Mouse (Mus musculus) lung, embryonic 16.5 days (tissue): ENCODE data around the gene B4galt4. TPM values are rescaled to one million over a fixed set of nuclear protein-coding genes. Genes with fewer than 3 reads are reported as not detected.
A peak's percentile ranks its signal among the peaks of the same experiment; 100 is the strongest.

Source experiments
- ATAC-seq: fragments of 200-750 bp; cut with Nextera tagmentation; 2 replicates; pipeline ENCODE4 v1.8.0; 2017; ENCODE audit warnings: low read depth, mild to moderate bottlenecking, moderate library complexity
- H3K27ac ChIP-seq: fragments of 300-500 bp; sonication (generic); 2 replicates; pipeline ENCODE4 v1.5.1; 2014; ENCODE audit warnings: mild to moderate bottlenecking, control low read depth, low read length
- H3K27me3 ChIP-seq: fragments of 300-500 bp; sonication (generic); 2 replicates; pipeline ENCODE4 v1.6.1; 2014; ENCODE audit warnings: low read depth, low read length, mixed read lengths; ENCODE audit not compliant: control insufficient read depth, insufficient read depth
- H3K36me3 ChIP-seq: fragments of 300-500 bp; sonication (generic); 2 replicates; pipeline ENCODE4 v1.6.1; 2014; ENCODE audit warnings: low read length; ENCODE audit not compliant: control insufficient read depth, insufficient read depth
- H3K4me1 ChIP-seq: fragments of 300-500 bp; sonication (generic); replicated peaks from 2 replicates; pipeline ENCODE4 v1.6.1; 2014; ENCODE audit warnings: low read length, mixed read lengths; ENCODE audit not compliant: control insufficient read depth, insufficient read depth
- H3K4me2 ChIP-seq: fragments of 300-500 bp; sonication (generic); 2 replicates; pipeline ENCODE4 v1.6.1; 2014; ENCODE audit warnings: low read depth, low read length, control low read depth
- H3K4me3 ChIP-seq: fragments of 300-500 bp; sonication (generic); 2 replicates; pipeline ENCODE4 v1.5.1; 2014; ENCODE audit warnings: mild to moderate bottlenecking, low read length, control low read depth
- H3K9ac ChIP-seq: fragments of 300-500 bp; sonication (generic); 2 replicates; pipeline ENCODE4 v1.6.1; 2014; ENCODE audit warnings: low read length, control low read depth
- H3K9me3 ChIP-seq: fragments of 300-500 bp; sonication (generic); 2 replicates; pipeline ENCODE4 v1.6.1; 2016; ENCODE audit warnings: low read length; ENCODE audit not compliant: control insufficient read depth
- WGBS: fragments of 180-500 bp; shearing (Covaris S2); extraction: QIAGEN DNeasy Blood & Tissue Kit; methylation state at CpG from one replicate; pipeline ENCODE4 v1.1.7; 2014; 5-methylcytosine and 5-hydroxymethylcytosine counted together
- polyA plus RNA-seq: library from polyadenylated mRNA; unstranded; fragments of >200 nt; fragmentation: Nextera tagmentation; extraction: Ambion mirVana; gene quantifications from 2 replicates; pipeline ENCODE4 v1.2.1, GENCODE M21; 2015

Gene B4galt4
- polyA plus RNA-seq, 1 experiment from 2014 or later: 34.7 TPM

DNA sequence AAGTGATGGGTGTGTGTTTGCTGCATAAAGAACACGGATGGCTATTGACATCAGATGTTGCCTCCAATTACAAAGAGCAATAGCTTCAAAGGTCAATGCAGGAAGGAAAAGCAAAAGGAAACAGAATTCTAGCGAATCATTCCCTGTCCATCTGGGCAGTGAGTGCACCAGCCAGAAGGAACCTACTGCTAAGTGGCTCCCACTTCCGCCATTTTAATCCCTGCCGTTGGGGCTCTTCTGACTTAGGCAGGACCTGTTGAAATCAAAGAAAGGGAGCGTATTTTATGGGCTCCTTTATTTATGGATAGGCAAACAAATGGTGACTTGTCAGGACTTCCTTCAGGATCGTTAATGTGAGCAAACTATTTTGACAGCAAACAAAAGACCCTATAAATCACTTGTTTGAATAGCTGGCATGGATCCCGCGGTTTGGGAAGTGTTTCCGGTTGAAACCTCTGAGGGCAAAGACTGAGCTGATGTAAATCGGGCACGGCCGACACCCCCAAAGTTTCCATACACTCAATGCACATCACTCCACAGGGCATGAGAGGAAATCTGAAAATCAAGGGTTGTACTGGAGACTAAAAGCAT is 30.9 kb downstream of the B4galt4 start:
- Histone ChIP-seq H3K27ac (peak overlapping the region; percentile 36; the same call in 1 of the 2 replicates), H3K4me1 (peaks cover 11% of the 10 kb centered on the region; the same call in 1 of the 2 replicates)

DNA sequence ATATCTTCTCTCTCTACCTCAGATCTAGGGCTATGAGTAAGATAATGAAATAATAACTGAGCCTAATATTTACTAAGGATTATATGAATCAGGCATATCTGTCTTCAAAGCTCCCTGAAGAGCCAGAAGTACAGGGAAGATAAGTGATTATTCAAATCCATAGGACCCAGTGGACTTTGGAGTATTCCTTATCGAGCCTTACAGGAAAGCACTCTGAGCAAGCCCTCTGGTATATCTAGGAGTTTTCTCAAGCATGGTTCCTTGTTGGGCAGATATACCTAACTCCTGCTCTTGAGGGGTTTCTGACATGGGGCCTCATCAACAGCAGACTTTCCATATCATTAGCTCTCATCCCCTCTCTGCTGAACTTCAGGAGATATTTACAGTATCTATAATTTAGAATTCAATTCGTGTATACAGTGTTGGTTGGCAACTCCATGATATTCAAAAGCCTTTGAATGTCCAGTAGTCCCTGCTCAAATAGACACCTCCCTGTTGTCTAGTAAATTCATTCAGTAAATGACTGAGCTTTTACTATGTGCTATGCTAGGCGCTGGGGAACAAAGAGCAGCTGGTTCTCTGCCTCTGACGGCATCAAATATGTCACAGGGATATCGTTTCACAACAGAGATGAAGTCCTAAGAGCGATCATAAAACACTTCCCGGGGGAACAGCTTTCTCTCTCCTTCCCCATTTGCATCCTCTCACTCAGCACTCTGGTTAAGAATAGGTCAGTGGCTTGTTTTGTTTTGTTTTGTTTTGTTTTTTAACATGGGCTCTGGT is 33.1 kb downstream of the B4galt4 start:
- no peaks in the 10 kb centered on the region for H3K9me3 ChIP-seq
- H3K36me3 ChIP-seq: no peaks in the 10 kb centered on the region
- no peak overlapping the region for H3K4me3 ChIP-seq
- peak; percentile 93 for ATAC-seq
- no peak overlapping the region for H3K9ac ChIP-seq
- H3K27me3 ChIP-seq: no peaks in the 10 kb centered on the region
- H3K27ac ChIP-seq: peak overlapping the region; percentile 60
- peaks cover 11% of the 10 kb centered on the region; the same call in 1 of the 2 replicates for H3K4me1 ChIP-seq
- 41% methylated on average over 7 of the region's 7 CpGs for WGBS
- no peak overlapping the region for H3K4me2 ChIP-seq

More for the DNA sequence above, 30.9 kb downstream of the B4galt4 start:
- Histone ChIP-seq H3K27me3 (no peaks in the 10 kb centered on the region), H3K9ac (no peak overlapping the region), H3K4me2 (peak overlapping the region; percentile 16; the same call in 1 of the 2 replicates), H3K4me3 (no peak overlapping the region), H3K9me3 (no peaks in the 10 kb centered on the region), H3K36me3 (peaks cover 7% of the 10 kb centered on the region; the same call in 1 of the 2 replicates)
- WGBS: 30% methylated on average over 12 of the region's 12 CpGs
- no peak for ATAC-seq

GRCm38 (mm10) chr16:38776342-38776741 is 34.3 kb downstream of the B4galt4 start:
- no peaks in the 10 kb centered on the region for H3K36me3 ChIP-seq
- peaks cover 11% of the 10 kb centered on the region; the same call in 1 of the 2 replicates for H3K4me1 ChIP-seq
- H3K4me2 ChIP-seq: no peak overlapping the region
- 60% methylated on average over 6 of the region's 6 CpGs for WGBS
- ATAC-seq: no peak
- no peaks in the 10 kb centered on the region for H3K9me3 ChIP-seq
- no peak overlapping the region for H3K9ac ChIP-seq
- H3K4me3 ChIP-seq: no peak overlapping the region
- H3K27ac ChIP-seq: no peak overlapping the region
- no peaks in the 10 kb centered on the region for H3K27me3 ChIP-seq

DNA sequence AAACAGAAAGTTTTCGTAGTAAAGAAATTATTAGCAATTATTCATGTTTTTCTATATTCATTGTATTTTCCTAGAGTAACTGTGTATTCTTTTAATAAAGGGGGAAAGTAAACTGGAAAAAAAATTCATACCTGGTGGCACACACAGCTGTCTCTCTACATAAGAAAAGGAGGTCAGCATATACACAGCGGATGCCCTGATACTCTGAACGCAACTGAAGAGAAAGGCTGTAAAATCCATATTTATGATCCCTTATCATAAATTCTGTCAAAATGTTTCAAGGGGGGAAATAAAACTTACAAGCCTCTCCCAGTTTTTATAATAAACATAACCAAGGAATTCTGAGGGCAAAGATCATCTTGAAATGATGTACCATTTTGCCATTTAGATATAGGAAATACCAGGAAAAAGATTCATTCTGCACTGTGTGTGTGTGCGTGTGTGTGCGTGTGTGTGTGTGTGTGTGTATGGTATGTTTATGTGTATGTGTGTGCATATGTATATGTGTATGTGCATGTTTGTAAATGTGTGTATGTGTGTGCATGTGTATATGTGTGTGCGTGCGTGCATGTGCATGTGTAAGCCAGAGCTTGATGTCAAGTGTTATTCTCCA is 39.0 kb downstream of the B4galt4 start:
- no peak for ATAC-seq
- 93% methylated on average over 7 of the region's 7 CpGs for WGBS
- H3K9me3 ChIP-seq: no peaks in the 10 kb centered on the region
- no peak overlapping the region for H3K27ac ChIP-seq
- H3K4me1 ChIP-seq: no peaks in the 10 kb centered on the region
- no peaks in the 10 kb centered on the region for H3K27me3 ChIP-seq
- no peak overlapping the region for H3K4me2 ChIP-seq
- no peaks in the 10 kb centered on the region for H3K36me3 ChIP-seq
- H3K9ac ChIP-seq: no peak overlapping the region
- H3K4me3 ChIP-seq: no peak overlapping the region

DNA sequence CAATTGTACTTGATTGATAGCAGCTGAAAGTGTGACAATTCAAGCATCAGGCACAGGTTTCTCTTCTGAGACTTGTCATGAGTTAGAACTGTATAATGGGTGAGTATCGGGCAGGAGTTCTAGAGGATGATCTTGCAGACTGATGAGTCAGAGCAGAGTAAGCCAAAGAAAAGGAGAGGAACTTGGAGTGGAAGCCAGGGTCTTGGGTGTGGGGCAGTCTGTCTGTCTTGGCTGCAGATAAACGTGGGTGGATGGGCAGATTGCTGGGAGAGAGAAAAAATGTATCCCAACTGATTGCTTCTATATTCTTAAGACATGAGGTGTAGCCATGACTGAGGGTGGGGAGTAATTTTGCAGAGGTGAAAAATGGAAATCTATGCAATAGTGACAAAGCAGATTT is 39.9 kb downstream of the B4galt4 start:
- no peaks in the 10 kb centered on the region for H3K4me1 ChIP-seq
- no peak overlapping the region for H3K4me2 ChIP-seq
- H3K36me3 ChIP-seq: no peaks in the 10 kb centered on the region
- no peak overlapping the region for H3K4me3 ChIP-seq
- no peak overlapping the region for H3K9ac ChIP-seq
- no peaks in the 10 kb centered on the region for H3K9me3 ChIP-seq
- no peak for ATAC-seq
- no peak overlapping the region for H3K27ac ChIP-seq
- H3K27me3 ChIP-seq: no peaks in the 10 kb centered on the region
- WGBS: 74% methylated on average over 2 of the region's 2 CpGs

DNA sequence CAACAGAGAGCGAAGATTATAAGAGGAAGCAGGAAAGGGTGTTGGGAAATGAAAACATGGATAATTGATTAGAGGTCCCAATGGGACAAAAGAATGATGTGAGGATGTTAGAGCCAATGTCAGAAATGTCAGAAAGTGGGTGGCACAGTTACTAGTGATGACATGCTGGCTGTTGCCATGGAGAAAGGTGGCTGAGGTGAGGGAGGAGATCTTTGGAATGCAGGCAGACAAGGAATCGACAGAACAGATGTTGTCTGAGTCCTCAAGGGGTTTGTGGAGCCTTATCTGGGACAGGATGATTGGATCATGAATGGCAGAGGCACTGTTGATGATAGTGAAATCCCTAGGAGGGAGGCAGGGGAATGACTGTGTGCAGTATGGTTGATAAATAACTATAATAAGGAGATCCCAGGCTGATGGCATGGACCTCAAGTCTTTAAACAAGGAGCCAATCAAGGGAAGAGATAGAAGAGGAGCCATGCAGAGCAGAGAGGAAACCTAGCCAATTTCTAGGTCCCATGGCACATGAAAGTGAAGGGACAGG is 40.5 kb downstream of the B4galt4 start:
- H3K36me3 ChIP-seq: no peaks in the 10 kb centered on the region
- H3K4me3 ChIP-seq: no peak overlapping the region
- no peak overlapping the region for H3K4me2 ChIP-seq
- no peaks in the 10 kb centered on the region for H3K27me3 ChIP-seq
- H3K9me3 ChIP-seq: no peaks in the 10 kb centered on the region
- H3K27ac ChIP-seq: no peak overlapping the region
- no peak for ATAC-seq
- H3K4me1 ChIP-seq: no peaks in the 10 kb centered on the region
- H3K9ac ChIP-seq: no peak overlapping the region
- WGBS: 44% methylated on average over 2 of the region's 2 CpGs

- H3K4me2 ChIP-seq: no peak overlapping the region
- no peaks in the 10 kb centered on the region for H3K9me3 ChIP-seq
- no peaks in the 10 kb centered on the region for H3K4me1 ChIP-seq
- WGBS: 65% methylated on average over 7 of the region's 7 CpGs
- H3K9ac ChIP-seq: no peak overlapping the region
- H3K36me3 ChIP-seq: no peaks in the 10 kb centered on the region
- no peak overlapping the region for H3K4me3 ChIP-seq
- H3K27me3 ChIP-seq: no peaks in the 10 kb centered on the region
- no peak overlapping the region for H3K27ac ChIP-seq
- no peak for ATAC-seq
These were observed 43.2 kb downstream of the B4galt4 start for GRCm38 (mm10) chr16:38785301-38785700.

DNA sequence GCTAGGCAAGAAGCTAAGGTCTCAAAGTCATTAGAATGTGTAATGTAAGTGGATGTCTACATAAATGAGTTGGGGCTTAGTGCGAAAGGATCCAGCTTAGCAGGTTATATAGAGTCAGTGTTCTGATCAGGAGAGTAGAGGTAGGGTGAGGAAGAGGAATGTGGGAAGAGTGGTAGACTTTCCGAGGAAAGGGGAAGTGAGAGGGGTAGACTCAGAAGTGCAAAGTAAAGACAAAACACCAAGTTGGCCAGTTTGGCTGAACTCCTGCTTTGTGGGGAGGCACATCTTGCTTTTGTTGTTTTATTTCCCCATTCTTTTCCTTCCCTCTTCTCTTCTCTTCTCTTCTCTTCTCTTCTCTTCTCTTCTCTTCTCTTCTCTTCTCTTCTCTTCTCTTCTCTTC is 47.0 kb downstream of the B4galt4 start:
- Histone ChIP-seq H3K36me3 (no peaks in the 10 kb centered on the region), H3K4me2 (no peak overlapping the region), H3K27ac (no peak overlapping the region), H3K9ac (no peak overlapping the region), H3K27me3 (no peaks in the 10 kb centered on the region), H3K9me3 (no peaks in the 10 kb centered on the region), H3K4me3 (no peak overlapping the region), H3K4me1 (peaks cover 5% of the 10 kb centered on the region)
- WGBS: 75% methylated on average over 2 of the region's 2 CpGs
- no peak for ATAC-seq

DNA sequence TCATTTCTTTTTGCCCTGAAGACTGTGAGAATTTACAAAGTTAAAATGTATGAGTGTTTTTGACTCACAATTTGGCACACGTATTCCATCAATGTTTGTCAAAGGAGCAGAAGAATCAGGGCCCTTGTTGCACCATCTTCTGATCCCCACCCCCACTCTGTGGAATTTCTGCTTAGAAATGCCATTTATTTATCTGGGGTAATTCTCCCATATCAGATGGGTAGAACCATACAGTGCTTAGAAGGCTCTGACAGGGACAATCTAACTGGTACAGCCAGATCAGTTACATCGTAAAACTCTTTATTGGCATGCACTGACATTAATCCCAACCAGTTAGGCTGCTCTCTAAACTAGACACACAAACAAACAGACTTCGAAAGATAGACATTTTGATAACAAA is 47.9 kb downstream of the B4galt4 start:
- Histone ChIP-seq H3K9ac (no peak overlapping the region), H3K4me2 (no peak overlapping the region), H3K27ac (no peak overlapping the region), H3K4me1 (peaks cover 5% of the 10 kb centered on the region), H3K9me3 (no peaks in the 10 kb centered on the region), H3K36me3 (no peaks in the 10 kb centered on the region), H3K4me3 (no peak overlapping the region), H3K27me3 (no peaks in the 10 kb centered on the region)
- no peak for ATAC-seq
- WGBS: 76% methylated on average over 3 of the region's 3 CpGs
